Mouse (Mus musculus): ENCODE data around the gene Prrg2.
A peak's percentile ranks its signal among the peaks of the same experiment; 100 is the strongest.
"Not testable (repeated sequence)": the region's sequence is repeated elsewhere in the genome, so short reads cannot be mapped to it uniquely, and the experiment has no call there.

Prrg2 gene

GRCm38 (mm10) chr7:45035631-45036030 lies 26.8 kb downstream of the Prrg2 start:
- no peak for DNase-seq (ENCODE audit: low spot score)

GRCm38 (mm10) chr7:45033722-45034359 lies 28.6 kb downstream of the Prrg2 start:
- DNase-seq (ENCODE audit: low spot score): no peak

GRCm38 (mm10) chr7:45030857-45031256 lies 31.6 kb downstream of the Prrg2 start:
- no peak for DNase-seq (ENCODE audit: low spot score)

GRCm38 (mm10) chr7:45029995-45030394 lies 32.5 kb downstream of the Prrg2 start:
- DNase-seq (ENCODE audit: low spot score): no peak

GRCm38 (mm10) chr7:45028351-45028750 lies 34.1 kb downstream of the Prrg2 start:
- DNase-seq (ENCODE audit: low spot score): no peak

- no peak for DNase-seq (ENCODE audit: low spot score)
These were observed 34.7 kb downstream of the Prrg2 start for GRCm38 (mm10) chr7:45027761-45028160.

- DNase-seq (ENCODE audit: low spot score): no peak
These were observed 36.2 kb downstream of the Prrg2 start for GRCm38 (mm10) chr7:45026256-45026655.

- no peak for DNase-seq (ENCODE audit: low spot score)
These were observed 36.8 kb downstream of the Prrg2 start for GRCm38 (mm10) chr7:45025601-45026220.

GRCm38 (mm10) chr7:45024281-45025248 lies 37.9 kb downstream of the Prrg2 start:
- DNase-seq (ENCODE audit: low spot score): no peak

- not testable (repeated sequence) for DNase-seq (ENCODE audit: low spot score)
These were observed 38.8 kb downstream of the Prrg2 start for GRCm38 (mm10) chr7:45023711-45024110.

GRCm38 (mm10) chr7:45020225-45020624 lies 42.3 kb downstream of the Prrg2 start:
- no peak for DNase-seq (ENCODE audit: low spot score)

- peak; percentile 67 for DNase-seq (ENCODE audit: low spot score)
These were observed 43.4 kb downstream of the Prrg2 start for GRCm38 (mm10) chr7:45019031-45019571.

- DNase-seq (ENCODE audit: low spot score): peak; percentile 97
These were observed 45.0 kb downstream of the Prrg2 start, which contains the start of gene Rras for GRCm38 (mm10) chr7:45017242-45018061. Gene Rras (plus strand): TSS chr7:45017961.

GRCm38 (mm10) chr7:45016761-45017160 lies 45.7 kb downstream of the Prrg2 start:
- no peak for DNase-seq (ENCODE audit: low spot score)

GRCm38 (mm10) chr7:45015957-45016612 lies 46.4 kb downstream of the Prrg2 start, which contains the start of gene Scaf1:
Gene Scaf1 (minus strand): TSS chr7:45016363.
- peak; percentile 100 for DNase-seq (ENCODE audit: low spot score)

GRCm38 (mm10) chr7:45015344-45015956 lies 47.0 kb downstream of the Prrg2 start:
- DNase-seq (ENCODE audit: low spot score): no peak

GRCm38 (mm10) chr7:45014096-45014451 lies 48.4 kb downstream of the Prrg2 start:
- DNase-seq (ENCODE audit: low spot score): no peak

GRCm38 (mm10) chr7:45013366-45014095 lies 48.9 kb downstream of the Prrg2 start:
- DNase-seq (ENCODE audit: low spot score): no peak

GRCm38 (mm10) chr7:45012824-45013223 lies 49.7 kb downstream of the Prrg2 start:
- DNase-seq (ENCODE audit: low spot score): no peak

- no peak for DNase-seq (ENCODE audit: low spot score)
These were observed 50.5 kb downstream of the Prrg2 start for GRCm38 (mm10) chr7:45012011-45012410.
